21 mouse cellular contexts compared by ENCODE assay signal in the genomic region with DNA sequence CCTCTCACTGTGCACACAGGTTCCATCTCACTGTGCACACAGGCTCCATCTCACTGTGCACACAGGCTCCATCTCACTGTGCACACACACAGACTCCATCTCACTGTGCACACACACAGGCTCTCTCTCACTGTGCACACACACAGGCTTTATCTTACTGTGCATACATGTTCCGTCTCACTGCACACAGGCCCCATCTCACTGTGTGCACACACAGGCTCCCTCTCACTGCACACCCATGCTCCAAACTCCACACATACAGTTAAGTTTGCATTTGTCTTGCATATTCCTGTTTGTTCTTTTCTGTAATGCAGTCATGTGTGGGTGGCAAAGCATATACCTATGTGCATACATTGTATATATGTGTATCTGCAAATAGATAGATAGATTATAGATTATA.
"Had no signal": no experiment of that assay in that cellular context is flagged by ENCODE, and none has a peak within 500 bp of the region (broad histone marks: within the 10 kb centered on the region; RNA-seq: fewer than 3 reads in every experiment).

No protein-coding gene starts in this region.

- ATAC-seq: liver, embryonic 12.5 days; midbrain, embryonic 15.5 days had no signal

- H3K27me3 ChIP-seq: limb, embryonic 13.5 days; liver, embryonic 12.5 days; liver, embryonic 15.5 days; lung, embryonic 15.5 days; midbrain, embryonic 15.5 days; neural tube, embryonic 12.5 days had no signal

- H3K9ac ChIP-seq: limb, embryonic 13.5 days; liver, embryonic 12.5 days; liver, embryonic 15.5 days; lung, embryonic 15.5 days; midbrain, embryonic 15.5 days; neural tube, embryonic 12.5 days; neural tube, embryonic 15.5 days had no signal

- H3K4me2 ChIP-seq: limb, embryonic 13.5 days; liver, embryonic 12.5 days; liver, embryonic 15.5 days; lung, embryonic 15.5 days; midbrain, embryonic 11.5 days; midbrain, embryonic 15.5 days; neural tube, embryonic 12.5 days; neural tube, embryonic 15.5 days had no signal

- H3K9me3 ChIP-seq: limb, embryonic 10.5 days; liver, embryonic 12.5 days; liver, embryonic 15.5 days; lung, embryonic 15.5 days; midbrain, embryonic 15.5 days; neural tube, embryonic 12.5 days; neural tube, embryonic 15.5 days had no signal

- H3K36me3 ChIP-seq: limb, embryonic 10.5 days; limb, embryonic 13.5 days; liver, embryonic 12.5 days; liver, embryonic 15.5 days; lung, embryonic 15.5 days; midbrain, embryonic 15.5 days; neural tube, embryonic 12.5 days; neural tube, embryonic 15.5 days had no signal

- H3K4me3 ChIP-seq: limb, embryonic 10.5 days; limb, embryonic 13.5 days; liver, embryonic 12.5 days; liver, embryonic 15.5 days; lung, embryonic 15.5 days; midbrain, embryonic 15.5 days; neural tube, embryonic 12.5 days; neural tube, embryonic 15.5 days had no signal

- H3K4me1 ChIP-seq: liver, embryonic 12.5 days; liver, embryonic 15.5 days; lung, embryonic 15.5 days had no signal

- H3K27ac ChIP-seq: limb, embryonic 10.5 days; limb, embryonic 13.5 days; liver, embryonic 12.5 days; liver, embryonic 15.5 days; lung, embryonic 15.5 days; midbrain, embryonic 15.5 days; neural tube, embryonic 12.5 days; neural tube, embryonic 15.5 days had no signal

- DNase-seq: kidney, adult 18-20 months; kidney, adult 9 months; kidney, postnatal 14 days; kidney, postnatal 4 days; liver; lung, adult 18-20 months; lung, postnatal 10 days; lung, postnatal 36 days; right cerebral cortex, adult 18-20 months; right cerebral cortex, postnatal 14 days; right cerebral cortex, postnatal 4 days; thymus, postnatal 25 days had no signal
